Mouse (Mus musculus) CD4-positive naive resting alpha-beta T cell, adult 57 days (primary cell): ENCODE measurements around the gene Efnb1. TPM values are rescaled to one million over a fixed set of nuclear protein-coding genes. Genes with fewer than 3 reads are reported as not detected.

Experiments used
- total RNA-seq: library from RNA; stranded (reverse); gene quantifications from one replicate; pipeline ENCODE4 v1.2.4, GENCODE M21; 2023

Efnb1 gene
- 1.7 TPM for total RNA-seq

DNA sequence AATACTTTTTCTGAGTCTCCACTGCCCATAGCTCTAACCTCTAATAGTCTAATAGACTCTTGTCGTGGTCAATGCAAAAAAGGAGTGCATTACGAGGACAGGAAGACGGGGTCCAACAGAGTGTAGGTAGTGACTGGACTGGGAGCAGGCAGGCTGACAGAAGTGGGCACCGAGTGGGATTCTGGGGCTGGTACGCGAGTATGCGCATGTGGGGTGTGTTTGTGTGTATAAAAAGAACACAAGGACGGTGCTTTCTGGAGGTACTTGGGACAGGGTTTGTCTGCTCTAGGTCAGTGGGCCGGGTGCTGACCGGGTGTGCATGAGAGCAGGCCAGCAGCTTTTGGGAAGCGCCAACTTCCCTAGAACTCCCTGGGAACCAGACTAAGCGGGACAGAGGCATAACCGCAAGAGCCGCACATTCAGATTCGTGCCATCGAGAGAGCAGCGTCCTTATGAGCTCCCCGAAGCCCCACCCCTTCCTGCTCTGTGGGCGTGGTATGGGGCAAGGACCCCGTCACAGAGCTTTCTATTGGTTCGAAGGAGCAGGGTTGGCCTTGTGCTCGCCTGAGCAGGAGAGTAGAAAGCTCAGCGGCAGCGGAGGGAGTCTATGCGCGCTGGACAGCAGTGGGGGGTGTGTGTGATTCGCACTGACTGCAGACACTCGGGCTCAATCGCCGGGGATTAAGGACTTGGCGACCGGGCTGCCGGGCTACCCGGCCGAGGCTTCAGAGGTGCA, at the start of gene Efnb1:
Efnb1 (plus strand) TSS at position 608 of the 736 bp plus-strand sequence.

Other genes with a start within 250 kb of the Efnb1 start
- gene Ophn1, start 245.1 kb upstream of the Efnb1 start, total RNA-seq = 1.5 TPM
- gene Yipf6, start 199.8 kb upstream of the Efnb1 start, total RNA-seq = 33.3 TPM
- 0.38 TPM for gene Stard8, start 132.9 kb upstream of the Efnb1 start, total RNA-seq